Mouse (Mus musculus): ENCODE measurements around the gene Tenm3. TPM values are rescaled to one million over a fixed set of nuclear protein-coding genes. Genes with fewer than 3 reads are reported as not detected.

The Tenm3 gene
- total and polyA plus RNA-seq, 3 experiments: 0.03 to 0.08 (median 0.07) TPM

DNA sequence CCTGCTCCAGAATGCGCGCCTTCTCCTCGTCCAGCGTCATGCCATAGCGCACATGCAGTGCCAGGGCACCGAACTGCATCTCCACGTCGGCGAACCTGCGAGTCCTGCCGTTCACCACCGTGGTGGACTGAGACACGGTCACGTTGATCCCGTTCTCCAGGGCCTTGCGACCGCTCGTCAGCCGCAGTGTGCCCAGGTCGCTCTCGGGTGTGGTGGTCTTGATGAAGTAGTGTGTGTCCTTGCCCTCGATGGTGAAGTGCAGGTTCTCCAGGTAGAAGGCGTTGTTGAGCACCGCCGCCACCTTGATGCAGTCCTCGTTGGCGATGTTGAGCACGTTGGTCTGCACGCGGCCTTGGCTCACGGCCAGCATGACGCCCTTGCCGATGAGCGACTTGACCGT lies 615.1 kb downstream of the Tenm3 start:
- in situ Hi-C loops (cut with MboI; ENCODE audit: low pct_ligation_motif_present, low pct_unique_long_range_greater_than_20kb, low sequenced_read_pairs): no loop called here
- Histone ChIP-seq H3K79me2 (replicated peaks; ENCODE audit: control insufficient read depth, extremely low read depth, insufficient read depth, poor library complexity, severe bottlenecking) (no peaks in the 10 kb centered on the region), H3K4me1 (ENCODE audit: control insufficient read depth in 1 of 2, insufficient read depth in 2 of 2) (no peaks in the 10 kb centered on the region), H3K4me2 (ENCODE audit: insufficient read depth, low read depth, poor library complexity, severe bottlenecking) (no peak overlapping the region), H3K27me3 (replicated peaks) (no peaks in the 10 kb centered on the region), H3K36me3 (replicated peaks in 1 of 2; ENCODE audit: control insufficient read depth in 1 of 2, insufficient read depth in 1 of 2, low read length in 1 of 2) (no peaks in the 10 kb centered on the region), H3K27ac (ENCODE audit: insufficient read depth, low read depth) (no peak overlapping the region), H3K4me3 (replicated peaks in 1 of 3; ENCODE audit: low read depth in 2 of 3, low read length in 2 of 3, poor library complexity in 1 of 3) (no peak overlapping the region), H3K9ac (ENCODE audit: insufficient read depth, low read depth) (no peak overlapping the region), H3K9me3 (replicated peaks; ENCODE audit: low read length) (peaks cover 67% of the 10 kb centered on the region)
- dilution Hi-C loops (cut with MboI; ENCODE audit: extremely low pct_ligation_motif_present, extremely low pct_unique_long_range_greater_than_20kb, low sequenced_read_pairs): no loop called here
- TF ChIP-seq NRF1 (IDR thresholded peaks at IDR 0.05; ENCODE audit: low read depth, low read length): no peak
- TF ChIP-seq EP300 (IDR thresholded peaks at IDR 0.05; ENCODE audit: low read length): no peak
- TF ChIP-seq RAD21 (IDR thresholded peaks at IDR 0.05; ENCODE audit: low read depth, low read length): no peak
- no peak for TF ChIP-seq CHD1 (IDR thresholded peaks at IDR 0.05; ENCODE audit: low read depth, low read length)
- TF ChIP-seq ETS1 (conservative IDR thresholded peaks at IDR 0.05; ENCODE audit: low read depth, low read length): no peak
- no peak for TF ChIP-seq USF2 (conservative IDR thresholded peaks at IDR 0.05; ENCODE audit: low read depth, low read length)
- TF ChIP-seq TCF12 (IDR thresholded peaks at IDR 0.05; ENCODE audit: low read depth, low read length): no peak
- no peak for TF ChIP-seq HCFC1 (IDR thresholded peaks at IDR 0.05; ENCODE audit: low read depth, low read length)
- TF ChIP-seq PAX5 (IDR thresholded peaks at IDR 0.05; ENCODE audit: low read length): no peak
- no peak for TF ChIP-seq TBP (conservative IDR thresholded peaks at IDR 0.05; ENCODE audit: low read depth, low read length)
- TF ChIP-seq MAZ (IDR thresholded peaks at IDR 0.05; ENCODE audit: low read depth, low read length): no peak
- TF ChIP-seq SMC3 (IDR thresholded peaks at IDR 0.05; ENCODE audit: low read depth, low read length): no peak
- no peak for TF ChIP-seq ZNF384 (IDR thresholded peaks at IDR 0.05; ENCODE audit: low read depth, low read length)
- TF ChIP-seq MEF2A (IDR thresholded peaks at IDR 0.05; ENCODE audit: borderline replicate concordance, low read depth, low read length): no peak
- TF ChIP-seq E2F4 (IDR thresholded peaks at IDR 0.05; ENCODE audit: insufficient replicate concordance, low read depth, low read length): no peak
- no peak for DNase-seq (ENCODE audit: extremely low read depth)

DNA sequence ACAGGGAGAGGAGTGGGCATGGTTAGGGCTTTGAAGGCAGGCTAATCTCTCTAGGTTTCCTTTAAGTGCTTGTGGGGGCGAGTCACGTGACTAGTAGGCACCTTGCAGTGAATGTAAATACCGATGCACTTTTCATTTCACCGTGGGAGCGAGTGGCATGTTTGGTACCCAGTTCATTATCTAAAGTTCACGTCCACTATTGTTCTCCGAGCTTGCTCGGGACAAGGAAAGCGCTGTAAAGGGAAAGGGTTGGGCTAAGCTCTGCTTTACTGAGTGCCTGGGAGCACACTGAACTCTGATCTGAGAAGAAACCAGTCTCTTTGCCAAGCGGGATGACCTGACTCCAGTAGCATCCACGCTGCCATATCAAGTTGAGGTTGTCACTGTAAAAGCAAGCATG lies 619.0 kb downstream of the Tenm3 start:
- no peaks in the 10 kb centered on the region for H3K27me3 ChIP-seq (replicated peaks)
- dilution Hi-C loops (cut with MboI; ENCODE audit: extremely low pct_ligation_motif_present, extremely low pct_unique_long_range_greater_than_20kb, low sequenced_read_pairs) (no loop called here), in situ Hi-C loops (cut with MboI; ENCODE audit: low pct_ligation_motif_present, low pct_unique_long_range_greater_than_20kb, low sequenced_read_pairs) (loop anchor here (25.0 kb wide), 1 partner anchor 313 kb away; no protein-coding TSS in a partner anchor)
- no peak overlapping the region for H3K9ac ChIP-seq (ENCODE audit: insufficient read depth, low read depth)
- no peaks in the 10 kb centered on the region for H3K36me3 ChIP-seq (replicated peaks in 1 of 2; ENCODE audit: control insufficient read depth in 1 of 2, insufficient read depth in 1 of 2, low read length in 1 of 2)
- no peak overlapping the region for H3K4me2 ChIP-seq (ENCODE audit: insufficient read depth, low read depth, poor library complexity, severe bottlenecking)
- peaks cover 77% of the 10 kb centered on the region for H3K9me3 ChIP-seq (replicated peaks; ENCODE audit: low read length)
- no peak overlapping the region for H3K4me3 ChIP-seq (replicated peaks in 1 of 3; ENCODE audit: low read depth in 2 of 3, low read length in 2 of 3, poor library complexity in 1 of 3)
- no peak for TF ChIP-seq SIN3A (IDR thresholded peaks at IDR 0.05; ENCODE audit: low read length)
- TF ChIP-seq POLR2AphosphoS2 (IDR thresholded peaks at IDR 0.05; ENCODE audit: low read depth, low read length): no peak
- no peak for TF ChIP-seq NRF1 (IDR thresholded peaks at IDR 0.05; ENCODE audit: low read depth, low read length)
- no peak for TF ChIP-seq IRF4 (IDR thresholded peaks at IDR 0.05; ENCODE audit: low read depth, low read length)
- TF ChIP-seq ZC3H11A (IDR thresholded peaks at IDR 0.05; ENCODE audit: low read depth, low read length): no peak
- no peak for TF ChIP-seq NELFE (IDR thresholded peaks at IDR 0.05; ENCODE audit: low read depth, low read length)
- no peak for TF ChIP-seq CTCF (conservative IDR thresholded peaks at IDR 0.05 in 1 of 2, IDR thresholded peaks at IDR 0.05 in 1 of 2; ENCODE audit: low read depth in 2 of 2, low read length in 2 of 2)
- TF ChIP-seq USF2 (conservative IDR thresholded peaks at IDR 0.05; ENCODE audit: low read depth, low read length): no peak
- TF ChIP-seq JUN (IDR thresholded peaks at IDR 0.05; ENCODE audit: insufficient read depth, low read depth, low read length): no peak
- no peak for TF ChIP-seq CHD2 (IDR thresholded peaks at IDR 0.05; ENCODE audit: low read length)
- TF ChIP-seq PAX5 (IDR thresholded peaks at IDR 0.05; ENCODE audit: low read length): no peak
- no peak for TF ChIP-seq UBTF (IDR thresholded peaks at IDR 0.05; ENCODE audit: low read depth, low read length)
- TF ChIP-seq RCOR1 (conservative IDR thresholded peaks at IDR 0.05; ENCODE audit: low read depth, low read length): no peak
- no peak for TF ChIP-seq USF1 (IDR thresholded peaks at IDR 0.05; ENCODE audit: low read depth, low read length)
- TF ChIP-seq MEF2A (IDR thresholded peaks at IDR 0.05; ENCODE audit: borderline replicate concordance, low read depth, low read length): no peak
- TF ChIP-seq ZMIZ1 (IDR thresholded peaks at IDR 0.05; ENCODE audit: low read depth, low read length): no peak
- TF ChIP-seq E2F4 (IDR thresholded peaks at IDR 0.05; ENCODE audit: insufficient replicate concordance, low read depth, low read length): no peak
- H3K4me1 ChIP-seq (ENCODE audit: control insufficient read depth in 1 of 2, insufficient read depth in 2 of 2): no peaks in the 10 kb centered on the region
- H3K79me2 ChIP-seq (replicated peaks; ENCODE audit: control insufficient read depth, extremely low read depth, insufficient read depth, poor library complexity, severe bottlenecking): no peaks in the 10 kb centered on the region
- no peak for DNase-seq (ENCODE audit: extremely low read depth)
- H3K27ac ChIP-seq (ENCODE audit: insufficient read depth, low read depth): no peak overlapping the region

Measured in CH12.LX (cell line).